Mouse (Mus musculus): ENCODE results near the gene Crb2. TPM values are rescaled to one million over a fixed set of nuclear protein-coding genes. Genes with fewer than 3 reads are reported as not detected.

Gene Crb2
- polyA plus RNA-seq, 1 experiment from 2014 or later, result 10.3 TPM

GRCm38 (mm10) chr2:37814820-37815361, 38.8 kb downstream of the Crb2 start:
- Histone ChIP-seq H3K4me2 (replicated peaks) (no peak overlapping the region), H3K27me3 (peaks cover 4% of the 10 kb centered on the region; the same call in 1 of the 2 replicates), H3K36me3 (0 out of 2 replicates have a peak, but pooled peaks cover 1% of the 10 kb centered on the region), H3K9ac (replicated peaks) (no peak overlapping the region), H3K4me3 (replicated peaks) (no peak overlapping the region), H3K9me3 (no peaks in the 10 kb centered on the region), H3K27ac (no peak overlapping the region), H3K4me1 (replicated peaks) (peaks cover 40% of the 10 kb centered on the region)
- WGBS, result 84% methylated on average over 8 of the region's 8 CpGs
- no peak for ATAC-seq

GRCm38 (mm10) chr2:37815676-37816075, 39.6 kb downstream of the Crb2 start:
- H3K27me3 ChIP-seq, result peaks cover 4% of the 10 kb centered on the region; the same call in 1 of the 2 replicates
- H3K9me3 ChIP-seq, result no peaks in the 10 kb centered on the region
- no peak overlapping the region for H3K4me2 ChIP-seq (replicated peaks)
- ATAC-seq, result 0 out of 2 replicates have a peak, but pooled peaks have one; percentile 22
- no peak overlapping the region for H3K27ac ChIP-seq
- no peaks in the 10 kb centered on the region for H3K36me3 ChIP-seq
- no peak overlapping the region for H3K9ac ChIP-seq (replicated peaks)
- H3K4me3 ChIP-seq (replicated peaks), result no peak overlapping the region
- H3K4me1 ChIP-seq (replicated peaks), result peaks cover 45% of the 10 kb centered on the region
- WGBS, result 12% methylated on average over 3 of the region's 3 CpGs

DNA sequence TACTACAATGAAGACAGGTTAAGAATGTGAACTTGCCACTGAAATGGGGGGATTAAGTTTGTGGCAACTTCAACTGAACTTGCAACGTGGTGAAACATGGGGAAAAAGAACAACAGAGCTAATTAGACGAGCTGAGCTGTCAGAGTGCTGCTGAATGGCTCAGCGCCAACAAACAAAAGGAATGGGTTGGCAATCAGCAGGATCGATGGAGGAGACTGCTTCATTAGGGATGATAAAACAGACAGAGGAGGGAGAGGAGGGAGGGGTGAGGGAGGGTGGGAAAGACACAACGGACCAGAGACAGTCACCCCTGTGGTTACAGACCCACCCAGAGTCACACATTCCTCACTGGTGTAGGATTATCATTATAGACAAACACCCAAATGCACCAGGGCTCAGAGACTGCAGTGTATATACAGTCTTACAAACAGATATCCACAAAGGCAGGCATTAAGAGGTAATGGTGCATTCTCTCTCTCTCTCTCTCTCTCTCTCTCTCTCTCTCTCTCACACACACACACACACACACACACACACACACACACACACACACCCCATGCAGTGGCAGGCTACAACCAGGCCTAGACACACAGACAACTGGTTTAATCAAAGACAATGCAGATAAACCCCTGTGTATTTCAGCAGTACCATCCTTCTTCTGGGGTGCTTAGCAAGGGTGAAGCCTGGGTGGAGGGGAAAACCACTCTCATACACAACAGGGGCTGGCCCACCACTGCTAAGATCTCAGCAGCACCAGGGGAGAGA, 42.9 kb downstream of the Crb2 start:
- peaks cover 4% of the 10 kb centered on the region; the same call in 1 of the 2 replicates for H3K27me3 ChIP-seq
- peak; percentile 62 for ATAC-seq
- peaks cover 43% of the 10 kb centered on the region for H3K4me1 ChIP-seq (replicated peaks)
- no peak overlapping the region for H3K4me2 ChIP-seq (replicated peaks)
- H3K36me3 ChIP-seq, result no peaks in the 10 kb centered on the region
- H3K9ac ChIP-seq (replicated peaks), result peak overlapping the region; percentile 33; the same call in 1 of the 2 replicates
- H3K9me3 ChIP-seq, result no peaks in the 10 kb centered on the region
- 3% methylated on average over 5 of the region's 5 CpGs for WGBS
- no peak overlapping the region for H3K4me3 ChIP-seq (replicated peaks)
- H3K27ac ChIP-seq, result peak overlapping the region; percentile 83

- H3K27me3 ChIP-seq, result peaks cover 4% of the 10 kb centered on the region; the same call in 1 of the 2 replicates
- H3K4me1 ChIP-seq (replicated peaks), result peaks cover 43% of the 10 kb centered on the region
- H3K36me3 ChIP-seq, result no peaks in the 10 kb centered on the region
- no peaks in the 10 kb centered on the region for H3K9me3 ChIP-seq
- H3K4me3 ChIP-seq (replicated peaks), result no peak overlapping the region
- 0 out of 2 replicates have a peak, but pooled peaks have one; percentile 5 for ATAC-seq
- peak overlapping the region; percentile 83 for H3K27ac ChIP-seq
- peak overlapping the region; percentile 33; the same call in 1 of the 2 replicates for H3K9ac ChIP-seq (replicated peaks)
- no peak overlapping the region for H3K4me2 ChIP-seq (replicated peaks)
- WGBS, result 44% methylated on average over 4 of the region's 4 CpGs
Observed at GRCm38 (mm10) chr2:37819526-37820152, 43.6 kb downstream of the Crb2 start.

GRCm38 (mm10) chr2:37822122-37822521, 46.1 kb downstream of the Crb2 start:
- no peak for ATAC-seq
- no peaks in the 10 kb centered on the region for H3K27me3 ChIP-seq
- H3K4me2 ChIP-seq (replicated peaks), result no peak overlapping the region
- H3K36me3 ChIP-seq, result no peaks in the 10 kb centered on the region
- H3K9ac ChIP-seq (replicated peaks), result no peak overlapping the region
- H3K4me3 ChIP-seq (replicated peaks), result no peak overlapping the region
- peaks cover 43% of the 10 kb centered on the region for H3K4me1 ChIP-seq (replicated peaks)
- WGBS, result 54% methylated on average over 5 of the region's 5 CpGs
- H3K9me3 ChIP-seq, result no peaks in the 10 kb centered on the region
- peak overlapping the region; percentile 62 for H3K27ac ChIP-seq

GRCm38 (mm10) chr2:37823826-37824225, 47.8 kb downstream of the Crb2 start:
- H3K9ac ChIP-seq (replicated peaks), result no peak overlapping the region
- no peak for ATAC-seq
- H3K4me2 ChIP-seq (replicated peaks), result no peak overlapping the region
- H3K27ac ChIP-seq, result no peak overlapping the region
- H3K9me3 ChIP-seq, result no peaks in the 10 kb centered on the region
- 89% methylated on average over 2 of the region's 2 CpGs for WGBS
- H3K36me3 ChIP-seq, result no peaks in the 10 kb centered on the region
- H3K27me3 ChIP-seq, result no peaks in the 10 kb centered on the region
- H3K4me1 ChIP-seq (replicated peaks), result peaks cover 33% of the 10 kb centered on the region
- H3K4me3 ChIP-seq (replicated peaks), result no peak overlapping the region

DNA sequence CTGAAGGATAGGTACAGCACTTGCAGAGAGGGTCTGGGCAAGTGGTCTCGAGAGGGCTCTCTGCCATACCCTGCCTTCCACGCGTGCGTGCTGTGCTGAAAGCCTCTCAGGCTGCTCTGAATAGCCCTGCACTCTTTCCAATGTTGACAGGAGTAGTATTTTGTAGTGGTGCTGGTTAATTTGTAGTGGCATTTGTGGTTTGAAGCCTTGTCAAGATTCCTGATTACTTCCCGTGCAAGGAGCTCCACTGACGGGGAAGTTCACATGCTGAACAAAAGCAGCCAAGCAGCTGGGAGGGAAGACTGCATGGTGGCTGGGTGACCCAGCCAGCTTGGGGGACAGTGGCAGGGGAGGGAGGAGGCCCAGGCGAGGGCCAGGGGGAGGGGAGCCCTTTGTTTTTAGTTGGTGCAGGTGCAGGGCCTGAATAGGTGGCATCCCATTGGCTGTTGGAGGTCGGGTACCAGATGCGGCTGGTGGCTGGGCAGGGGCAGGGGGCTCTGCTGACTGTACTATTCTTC, 53.8 kb downstream of the Crb2 start:
- Histone ChIP-seq H3K27me3 (no peaks in the 10 kb centered on the region), H3K4me1 (replicated peaks) (peaks cover 43% of the 10 kb centered on the region), H3K4me2 (replicated peaks) (no peak overlapping the region), H3K9me3 (no peaks in the 10 kb centered on the region), H3K27ac (peak overlapping the region; percentile 64), H3K36me3 (no peaks in the 10 kb centered on the region), H3K9ac (replicated peaks) (no peak overlapping the region), H3K4me3 (replicated peaks) (no peak overlapping the region)
- peak; percentile 72 for ATAC-seq
- WGBS, result 19% methylated on average over 9 of the region's 9 CpGs

DNA sequence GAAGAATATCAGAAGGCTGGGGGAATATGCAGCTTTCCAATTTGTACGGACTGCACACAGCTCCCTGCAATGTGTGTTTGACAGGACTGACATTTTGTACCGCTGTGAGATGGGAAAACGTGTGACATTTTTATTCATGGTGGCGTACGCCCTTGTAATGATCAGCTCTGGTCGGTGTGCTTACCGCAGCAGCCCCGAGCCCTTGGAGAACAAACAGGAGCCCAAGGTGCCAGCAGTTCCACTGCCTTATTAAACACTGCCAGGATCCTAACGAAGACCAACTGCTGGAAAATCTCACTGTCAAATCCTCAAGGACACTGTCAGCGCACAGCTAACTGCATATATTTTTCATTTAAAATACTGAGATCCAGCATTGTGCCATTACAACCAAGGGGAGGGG, 56.2 kb downstream of the Crb2 start:
- no peak overlapping the region for H3K4me3 ChIP-seq (replicated peaks)
- H3K9ac ChIP-seq (replicated peaks), result peak overlapping the region; percentile 24; the same call in 1 of the 2 replicates
- 61% methylated on average over 10 of the region's 10 CpGs for WGBS
- peaks cover 43% of the 10 kb centered on the region for H3K4me1 ChIP-seq (replicated peaks)
- 0 out of 2 replicates have a peak, but pooled peaks cover 2% of the 10 kb centered on the region for H3K36me3 ChIP-seq
- H3K4me2 ChIP-seq (replicated peaks), result no peak overlapping the region
- peak; percentile 32; the same call in 1 of the 2 replicates for ATAC-seq
- peak overlapping the region; percentile 64 for H3K27ac ChIP-seq
- H3K27me3 ChIP-seq, result no peaks in the 10 kb centered on the region
- H3K9me3 ChIP-seq, result no peaks in the 10 kb centered on the region

DNA sequence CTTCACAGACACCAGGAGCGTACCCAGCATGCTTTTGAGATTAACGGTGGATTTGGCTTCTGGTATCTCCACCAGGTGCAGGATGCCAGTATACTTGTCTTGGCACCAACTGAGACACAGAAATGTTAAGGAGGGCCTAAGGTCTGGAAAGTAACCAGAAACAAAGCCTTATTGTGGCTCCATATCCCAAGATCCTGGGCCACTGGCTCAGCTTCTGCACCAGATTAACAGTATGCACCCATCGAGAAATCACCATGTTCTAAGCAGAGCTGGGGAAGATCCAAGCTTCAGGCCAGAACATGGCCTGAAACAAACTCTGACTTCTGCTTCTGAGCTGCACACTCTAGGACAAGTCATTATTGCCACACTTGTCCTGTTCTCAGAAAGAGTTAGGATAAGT, 60.9 kb downstream of the Crb2 start:
- Histone ChIP-seq H3K4me1 (replicated peaks) (peaks cover 17% of the 10 kb centered on the region), H3K27me3 (no peaks in the 10 kb centered on the region), H3K9me3 (no peaks in the 10 kb centered on the region), H3K4me3 (replicated peaks) (no peak overlapping the region), H3K27ac (no peak overlapping the region), H3K4me2 (replicated peaks) (no peak overlapping the region), H3K36me3 (peaks cover 8% of the 10 kb centered on the region; the same call in 1 of the 2 replicates), H3K9ac (replicated peaks) (no peak overlapping the region)
- ATAC-seq, result no peak
- 94% methylated on average over 3 of the region's 3 CpGs for WGBS

DNA sequence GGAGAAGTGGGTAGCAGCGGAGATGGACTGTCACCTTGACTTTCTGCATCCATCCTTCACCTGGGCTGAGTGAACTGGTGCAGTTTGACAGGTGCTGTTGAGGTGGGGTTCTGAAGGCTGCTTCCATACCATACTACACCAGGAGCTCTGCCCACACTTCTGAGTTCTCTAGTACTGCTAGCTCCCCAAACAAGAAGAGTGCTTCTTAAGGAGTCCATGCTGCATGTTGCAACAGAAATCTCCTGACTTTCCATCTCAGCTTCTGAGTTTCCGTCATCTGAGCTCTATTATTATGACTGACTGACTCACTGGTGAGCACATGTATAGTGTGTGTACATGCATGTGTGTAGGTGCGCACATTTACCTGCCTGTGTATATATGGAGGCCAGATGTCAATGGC, 61.5 kb downstream of the Crb2 start:
- ATAC-seq, result no peak
- peaks cover 8% of the 10 kb centered on the region; the same call in 1 of the 2 replicates for H3K36me3 ChIP-seq
- H3K9ac ChIP-seq (replicated peaks), result no peak overlapping the region
- 97% methylated on average over 3 of the region's 3 CpGs for WGBS
- no peak overlapping the region for H3K4me2 ChIP-seq (replicated peaks)
- no peak overlapping the region for H3K27ac ChIP-seq
- H3K4me3 ChIP-seq (replicated peaks), result no peak overlapping the region
- no peaks in the 10 kb centered on the region for H3K27me3 ChIP-seq
- H3K4me1 ChIP-seq (replicated peaks), result peaks cover 17% of the 10 kb centered on the region
- no peaks in the 10 kb centered on the region for H3K9me3 ChIP-seq

DNA sequence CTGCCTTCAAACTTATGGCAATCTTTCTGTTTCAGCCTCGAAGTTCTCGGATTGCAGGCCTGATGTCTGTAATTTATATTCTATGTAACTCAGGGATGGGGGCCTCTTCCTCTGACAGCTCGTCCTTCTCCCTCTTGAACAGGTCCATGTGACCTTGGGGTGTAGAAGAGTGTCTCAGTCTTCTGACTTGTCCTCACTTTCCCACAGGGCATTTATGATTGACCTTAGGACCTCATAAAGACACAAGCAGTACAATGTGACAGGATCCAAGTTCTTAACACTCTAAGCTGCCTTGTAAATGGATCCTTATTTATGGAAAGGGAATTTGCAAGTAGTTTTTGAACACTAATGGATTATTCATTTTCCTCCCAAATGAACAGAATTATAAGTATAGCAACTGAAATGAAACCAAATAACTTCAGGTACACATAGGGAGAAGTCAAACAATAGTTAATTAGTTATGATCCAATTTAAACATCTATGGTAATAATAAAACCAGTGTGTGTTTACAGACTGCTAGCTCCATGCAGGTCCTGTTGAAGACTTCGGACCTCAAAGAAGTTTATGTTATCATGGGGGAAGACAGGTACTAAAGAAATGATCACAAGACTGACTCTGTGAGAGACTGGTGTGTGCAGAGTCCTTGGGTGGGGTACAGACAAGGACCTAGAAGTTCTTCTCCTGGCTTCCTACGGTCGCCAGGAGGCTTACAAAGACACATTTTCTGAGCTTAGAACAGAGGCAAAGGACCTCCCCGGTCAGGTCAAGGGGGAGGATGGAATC, 62.3 kb downstream of the Crb2 start:
- H3K36me3 ChIP-seq, result peaks cover 8% of the 10 kb centered on the region; the same call in 1 of the 2 replicates
- no peak overlapping the region for H3K27ac ChIP-seq
- no peak overlapping the region for H3K9ac ChIP-seq (replicated peaks)
- H3K27me3 ChIP-seq, result no peaks in the 10 kb centered on the region
- H3K9me3 ChIP-seq, result no peaks in the 10 kb centered on the region
- 92% methylated on average over 7 of the region's 7 CpGs for WGBS
- no peak overlapping the region for H3K4me2 ChIP-seq (replicated peaks)
- no peak for ATAC-seq
- H3K4me1 ChIP-seq (replicated peaks), result peaks cover 21% of the 10 kb centered on the region
- H3K4me3 ChIP-seq (replicated peaks), result no peak overlapping the region
